Mouse (Mus musculus): ENCODE measurements around the gene Msi2. TPM values are rescaled to one million over a fixed set of nuclear protein-coding genes. Genes with fewer than 3 reads are reported as not detected.

Gene Msi2
- polyA plus RNA-seq, 1 experiment from 2014 or later: 13.1 TPM

DNA sequence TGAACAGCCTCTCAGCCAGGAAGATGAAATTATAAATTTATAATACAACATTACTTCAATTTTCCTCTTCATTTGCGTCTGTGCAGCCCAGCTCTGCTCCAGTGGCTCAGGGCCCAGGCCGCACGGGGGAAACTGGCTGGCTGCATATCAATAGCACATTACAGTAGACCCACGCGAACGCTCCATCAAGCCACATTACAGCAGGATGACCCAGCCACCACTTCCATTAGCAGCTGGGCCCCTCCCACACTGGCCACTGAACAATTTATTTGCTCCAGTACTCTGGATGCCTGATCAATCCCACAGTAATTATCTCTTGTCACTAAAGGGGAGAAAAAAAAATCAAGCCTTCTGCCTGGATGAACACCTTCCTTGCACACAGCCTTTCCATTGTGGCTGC lies 328.8 kb downstream of the Msi2 start:
- H3K9me3 ChIP-seq: no peaks in the 10 kb centered on the region
- no peaks in the 10 kb centered on the region for H3K27me3 ChIP-seq
- peaks cover 5% of the 10 kb centered on the region; the same call in 1 of the 2 replicates for H3K4me1 ChIP-seq
- no peak overlapping the region for H3K9ac ChIP-seq
- no peak for ATAC-seq (ENCODE audit: insufficient number of reproducible peaks, low FRiP score, low TSS enrichment, low read depth)
- no peak overlapping the region for H3K27ac ChIP-seq
- H3K36me3 ChIP-seq: peaks cover 13% of the 10 kb centered on the region; the same call in 1 of the 2 replicates
- WGBS: 91% methylated on average over 6 of the region's 6 CpGs
- no peak overlapping the region for H3K4me2 ChIP-seq
- no peak overlapping the region for H3K4me3 ChIP-seq

DNA sequence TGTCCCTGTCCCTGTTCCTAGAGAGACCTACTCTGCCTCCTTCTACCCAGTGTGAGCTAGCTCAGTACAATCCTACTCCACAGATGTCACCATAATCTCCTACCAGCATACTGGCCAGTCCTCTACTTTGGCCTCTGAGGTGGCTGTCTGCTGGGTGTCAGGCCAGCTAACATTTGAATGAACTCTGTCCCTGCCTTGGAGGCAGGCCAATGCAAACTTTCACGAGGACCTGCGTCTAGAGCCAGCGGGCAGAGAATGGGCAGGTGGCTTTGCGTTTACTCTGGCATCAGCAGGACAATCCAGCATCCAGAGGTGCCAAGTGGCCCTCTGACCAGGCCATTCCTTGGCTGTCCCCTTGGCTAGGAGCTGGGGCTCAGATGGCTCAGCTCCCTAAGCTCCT lies 331.4 kb downstream of the Msi2 start:
- Histone ChIP-seq H3K9ac (no peak overlapping the region), H3K4me1 (no peaks in the 10 kb centered on the region), H3K27me3 (no peaks in the 10 kb centered on the region), H3K27ac (no peak overlapping the region), H3K36me3 (0 out of 2 replicates have a peak, but pooled peaks cover 8% of the 10 kb centered on the region), H3K9me3 (no peaks in the 10 kb centered on the region), H3K4me3 (no peak overlapping the region), H3K4me2 (no peak overlapping the region)
- ATAC-seq (ENCODE audit: insufficient number of reproducible peaks, low FRiP score, low TSS enrichment, low read depth): no peak
- 79% methylated on average over 4 of the region's 4 CpGs for WGBS

DNA sequence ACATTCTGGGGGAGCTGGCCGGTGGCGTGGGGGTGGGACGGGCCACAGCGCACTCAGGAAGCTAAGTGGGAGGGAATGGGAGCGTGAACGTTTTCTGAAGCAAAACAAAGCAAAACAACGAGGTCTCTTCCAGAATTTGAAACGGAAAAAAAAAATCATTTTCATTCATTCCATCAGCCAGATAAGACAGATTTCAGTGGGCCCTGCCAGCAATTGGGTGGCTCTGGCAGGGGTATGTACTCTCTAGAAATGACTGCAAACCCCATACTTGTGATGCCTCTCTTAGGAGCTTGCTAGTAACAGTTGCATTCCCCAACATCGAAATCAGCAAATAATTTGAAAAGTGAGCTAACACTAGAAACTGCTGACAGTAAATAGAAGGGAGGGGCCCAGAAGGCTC lies 335.9 kb downstream of the Msi2 start:
- ATAC-seq (ENCODE audit: insufficient number of reproducible peaks, low FRiP score, low TSS enrichment, low read depth): no peak
- no peak overlapping the region for H3K27ac ChIP-seq
- H3K27me3 ChIP-seq: no peaks in the 10 kb centered on the region
- no peak overlapping the region for H3K4me2 ChIP-seq
- 84% methylated on average over 9 of the region's 9 CpGs for WGBS
- no peaks in the 10 kb centered on the region for H3K4me1 ChIP-seq
- H3K9ac ChIP-seq: no peak overlapping the region
- peaks cover 17% of the 10 kb centered on the region; the same call in 1 of the 2 replicates for H3K36me3 ChIP-seq
- no peak overlapping the region for H3K4me3 ChIP-seq
- no peaks in the 10 kb centered on the region for H3K9me3 ChIP-seq

DNA sequence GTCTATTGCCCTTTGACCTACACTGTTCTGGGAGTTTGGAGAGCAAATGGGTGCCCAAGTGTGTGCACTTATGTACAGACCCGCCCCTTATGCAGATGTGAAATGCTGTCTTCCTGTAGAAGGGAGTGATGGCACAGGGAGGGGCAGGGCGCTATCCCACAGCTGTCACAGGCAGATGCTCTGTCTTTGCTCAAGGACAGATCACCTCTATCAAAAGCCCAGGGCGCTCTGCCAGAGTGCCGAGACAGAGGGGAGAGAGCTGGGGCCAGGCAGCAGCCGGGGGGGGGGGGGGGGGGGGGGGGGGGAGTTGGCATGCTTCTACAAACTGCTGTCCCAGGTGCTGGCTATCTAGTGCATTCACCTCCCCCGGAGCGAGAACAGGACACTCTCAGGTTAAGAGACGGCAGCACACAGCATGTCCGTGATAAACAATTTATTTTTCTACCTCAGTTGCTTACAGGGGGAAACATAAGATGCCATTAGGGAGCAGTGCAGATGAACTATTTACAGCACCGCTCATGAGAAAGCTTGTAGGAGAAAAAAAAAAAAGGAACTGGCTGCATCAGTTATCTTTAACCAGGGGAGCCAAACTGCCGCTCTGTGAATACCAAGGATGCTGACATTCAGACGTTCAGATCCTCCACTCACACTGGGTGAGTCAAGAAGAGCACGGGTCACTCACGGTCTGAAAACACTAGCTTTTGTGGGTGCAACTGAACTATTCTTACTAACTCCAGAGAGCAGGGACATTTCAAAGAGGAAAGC lies 337.0 kb downstream of the Msi2 start:
- Histone ChIP-seq H3K27ac (no peak overlapping the region), H3K27me3 (no peaks in the 10 kb centered on the region), H3K9me3 (no peaks in the 10 kb centered on the region), H3K36me3 (peaks cover 21% of the 10 kb centered on the region; the same call in 1 of the 2 replicates), H3K4me1 (no peaks in the 10 kb centered on the region), H3K9ac (no peak overlapping the region), H3K4me2 (no peak overlapping the region), H3K4me3 (no peak overlapping the region)
- WGBS: 69% methylated on average over 12 of the region's 14 CpGs
- ATAC-seq (ENCODE audit: insufficient number of reproducible peaks, low FRiP score, low TSS enrichment, low read depth): no peak

DNA sequence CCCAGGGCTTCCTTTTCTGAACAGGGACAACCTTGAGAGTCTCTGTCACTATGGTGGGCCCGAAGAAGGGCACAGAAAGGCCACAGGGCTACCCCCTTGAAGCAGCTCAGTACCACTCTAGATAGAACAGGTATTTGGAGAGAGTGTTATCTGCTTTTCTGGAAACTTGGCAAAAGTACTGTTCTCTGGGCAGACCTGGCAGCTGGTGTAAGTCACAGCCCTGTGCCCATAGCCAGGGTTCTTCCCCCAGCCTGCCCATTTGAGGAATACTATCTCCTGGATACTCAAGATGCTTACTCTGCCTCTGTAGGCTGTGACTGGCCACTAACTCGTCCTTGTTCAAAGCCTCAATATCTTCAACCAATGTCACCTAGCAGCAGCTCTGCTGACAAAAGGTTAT lies 338.7 kb downstream of the Msi2 start:
- no peaks in the 10 kb centered on the region for H3K27me3 ChIP-seq
- peaks cover 16% of the 10 kb centered on the region; the same call in 1 of the 2 replicates for H3K36me3 ChIP-seq
- no peak for ATAC-seq (ENCODE audit: insufficient number of reproducible peaks, low FRiP score, low TSS enrichment, low read depth)
- no peak overlapping the region for H3K4me3 ChIP-seq
- no peak overlapping the region for H3K9ac ChIP-seq
- no peak overlapping the region for H3K27ac ChIP-seq
- no peak overlapping the region for H3K4me2 ChIP-seq
- H3K4me1 ChIP-seq: no peaks in the 10 kb centered on the region
- H3K9me3 ChIP-seq: no peaks in the 10 kb centered on the region
- 79% methylated on average over 2 of the region's 2 CpGs for WGBS

DNA sequence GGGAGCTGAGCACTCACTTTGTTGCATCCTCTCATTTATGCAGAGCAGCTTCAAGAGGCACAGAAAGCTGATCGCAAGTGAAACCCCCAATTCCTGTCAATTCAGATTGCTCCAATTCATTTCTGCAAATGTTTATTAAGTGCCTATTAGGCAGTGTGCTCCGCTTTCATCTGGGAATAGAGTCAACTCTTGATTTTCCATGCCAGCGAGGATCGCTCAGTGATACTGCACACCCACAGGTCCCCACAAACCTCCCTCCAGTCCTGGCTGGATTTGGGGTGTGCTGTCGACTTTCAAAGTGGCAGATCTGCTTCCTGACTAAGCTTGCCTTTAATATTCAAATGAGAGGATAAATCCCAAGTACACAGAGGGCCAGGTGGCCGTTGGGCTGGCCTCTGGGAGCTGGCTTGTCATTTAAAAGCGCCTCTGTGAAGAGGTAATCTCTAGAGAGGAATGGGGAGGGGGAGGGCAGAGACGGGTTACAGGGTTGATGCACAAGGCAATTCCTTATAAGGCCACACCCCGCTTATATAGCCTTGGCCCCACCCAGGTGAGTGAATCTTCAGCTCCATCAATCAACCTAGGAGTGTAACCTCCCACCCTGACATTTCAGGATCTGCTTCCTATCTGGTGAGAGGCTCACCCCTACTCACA lies 339.5 kb downstream of the Msi2 start:
- Histone ChIP-seq H3K4me1 (no peaks in the 10 kb centered on the region), H3K4me2 (no peak overlapping the region), H3K27me3 (no peaks in the 10 kb centered on the region), H3K9ac (no peak overlapping the region), H3K36me3 (peaks cover 13% of the 10 kb centered on the region; the same call in 1 of the 2 replicates), H3K27ac (no peak overlapping the region), H3K4me3 (no peak overlapping the region), H3K9me3 (no peaks in the 10 kb centered on the region)
- ATAC-seq (ENCODE audit: insufficient number of reproducible peaks, low FRiP score, low TSS enrichment, low read depth): no peak
- WGBS: 55% methylated on average over 9 of the region's 9 CpGs

DNA sequence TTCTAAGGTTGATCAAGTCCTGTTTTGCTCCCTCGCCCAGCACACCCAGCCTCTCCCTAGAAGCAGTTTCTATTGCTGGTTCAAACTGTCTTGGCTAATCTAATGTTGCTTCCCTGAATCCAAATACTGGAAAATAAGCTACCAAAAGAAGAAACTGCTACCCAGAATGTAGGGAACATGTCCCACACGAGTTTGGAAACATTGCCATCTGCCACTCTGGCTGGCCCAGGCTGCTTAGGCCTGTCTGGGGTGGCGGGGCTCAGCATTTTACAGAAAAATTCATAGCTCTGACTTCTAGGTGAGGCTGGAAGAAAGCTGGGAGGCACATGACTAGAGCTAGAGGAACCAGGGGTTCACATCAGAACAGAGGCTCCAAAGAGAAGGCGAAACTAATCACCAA lies 345.7 kb downstream of the Msi2 start:
- H3K27ac ChIP-seq: no peak overlapping the region
- H3K36me3 ChIP-seq: 0 out of 2 replicates have a peak, but pooled peaks cover 10% of the 10 kb centered on the region
- H3K9me3 ChIP-seq: no peaks in the 10 kb centered on the region
- WGBS: 74% methylated on average over 4 of the region's 4 CpGs
- no peak for ATAC-seq (ENCODE audit: insufficient number of reproducible peaks, low FRiP score, low TSS enrichment, low read depth)
- H3K4me2 ChIP-seq: no peak overlapping the region
- H3K27me3 ChIP-seq: no peaks in the 10 kb centered on the region
- no peak overlapping the region for H3K9ac ChIP-seq
- H3K4me3 ChIP-seq: no peak overlapping the region
- peaks cover 7% of the 10 kb centered on the region for H3K4me1 ChIP-seq

DNA sequence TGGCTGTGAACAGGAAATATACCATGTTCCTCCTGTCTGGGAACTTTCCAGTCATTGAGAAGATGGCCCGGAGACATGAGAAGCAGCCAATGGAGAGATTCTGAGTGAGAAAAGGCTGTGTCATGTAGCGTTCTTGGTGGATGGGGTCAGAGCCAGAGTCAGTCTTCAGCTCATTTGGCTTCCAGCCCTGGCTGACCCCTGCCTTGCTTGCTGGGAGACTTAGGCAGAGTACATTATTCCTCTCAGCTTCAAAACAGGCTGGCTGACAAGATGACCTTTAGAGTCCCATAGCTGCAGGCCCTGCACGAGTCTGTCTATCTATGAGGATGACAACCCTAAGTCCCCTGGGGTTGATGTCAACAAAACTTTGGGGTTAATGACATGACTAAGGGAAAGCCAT lies 348.4 kb downstream of the Msi2 start:
- H3K4me3 ChIP-seq: no peak overlapping the region
- H3K27me3 ChIP-seq: no peaks in the 10 kb centered on the region
- peaks cover 15% of the 10 kb centered on the region; the same call in 1 of the 2 replicates for H3K36me3 ChIP-seq
- no peak overlapping the region for H3K4me2 ChIP-seq
- ATAC-seq (ENCODE audit: insufficient number of reproducible peaks, low FRiP score, low TSS enrichment, low read depth): no peak
- WGBS: 74% methylated on average over 3 of the region's 3 CpGs
- no peak overlapping the region for H3K9ac ChIP-seq
- H3K27ac ChIP-seq: no peak overlapping the region
- H3K9me3 ChIP-seq: no peaks in the 10 kb centered on the region
- H3K4me1 ChIP-seq: peaks cover 7% of the 10 kb centered on the region

DNA sequence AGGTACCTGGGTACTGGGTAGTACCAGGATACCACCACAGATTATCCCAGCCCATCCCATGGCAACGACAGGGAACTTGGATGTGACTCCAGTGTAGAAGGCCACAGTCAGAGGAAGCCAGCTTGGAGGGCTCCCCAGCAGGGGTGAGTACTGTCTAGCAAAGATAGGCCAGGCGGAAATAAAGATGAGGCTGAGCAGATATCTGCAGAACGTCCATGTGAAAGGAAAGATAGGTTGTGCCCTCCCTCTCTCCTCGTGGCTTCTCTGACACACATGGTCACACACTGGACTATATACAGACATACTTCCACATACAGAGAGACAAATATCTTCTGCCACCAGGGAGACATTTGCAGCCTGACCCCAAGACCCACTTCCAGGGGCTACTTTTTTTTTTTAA lies 350.8 kb downstream of the Msi2 start:
- Histone ChIP-seq H3K4me3 (no peak overlapping the region), H3K27ac (no peak overlapping the region), H3K4me1 (no peaks in the 10 kb centered on the region), H3K9me3 (no peaks in the 10 kb centered on the region), H3K36me3 (peaks cover 15% of the 10 kb centered on the region; the same call in 1 of the 2 replicates), H3K4me2 (no peak overlapping the region), H3K9ac (no peak overlapping the region), H3K27me3 (no peaks in the 10 kb centered on the region)
- 82% methylated on average over 4 of the region's 4 CpGs for WGBS
- ATAC-seq (ENCODE audit: insufficient number of reproducible peaks, low FRiP score, low TSS enrichment, low read depth): no peak

DNA sequence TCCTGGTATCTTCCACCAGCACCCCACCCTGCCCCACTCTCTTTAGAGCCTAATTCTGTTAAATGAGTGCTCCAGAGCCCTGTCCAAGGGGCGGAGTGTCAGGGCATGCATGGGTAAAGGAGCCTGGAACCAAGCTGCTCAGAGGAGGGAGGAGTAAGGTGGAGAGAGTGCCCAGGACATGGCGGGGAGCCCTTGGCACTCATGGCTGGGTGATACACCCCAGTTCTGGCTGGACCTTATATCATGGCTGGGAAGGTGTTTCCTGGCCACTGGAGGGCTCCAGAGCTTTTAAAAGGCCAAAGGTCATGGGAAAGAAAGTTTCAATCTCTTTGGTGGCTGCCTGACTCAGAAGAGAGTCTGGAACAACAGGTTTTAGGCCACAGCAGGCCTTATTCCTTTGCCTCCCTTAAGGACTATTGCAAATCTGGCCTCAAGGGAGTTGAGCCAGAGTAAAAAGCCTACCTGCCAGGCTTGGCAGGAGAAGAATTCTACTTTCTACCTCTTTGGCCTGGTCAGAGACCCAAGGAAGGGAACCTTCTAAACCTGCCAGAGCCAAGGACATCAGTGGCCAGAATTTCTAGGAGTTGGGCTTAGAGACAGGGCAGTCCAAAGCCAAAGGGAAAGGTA lies 352.3 kb downstream of the Msi2 start:
- H3K36me3 ChIP-seq: peaks cover 15% of the 10 kb centered on the region; the same call in 1 of the 2 replicates
- no peak overlapping the region for H3K9ac ChIP-seq
- no peak overlapping the region for H3K27ac ChIP-seq
- WGBS: 75% methylated on average over 2 of the region's 2 CpGs
- H3K4me2 ChIP-seq: no peak overlapping the region
- no peaks in the 10 kb centered on the region for H3K9me3 ChIP-seq
- no peak overlapping the region for H3K4me3 ChIP-seq
- no peaks in the 10 kb centered on the region for H3K27me3 ChIP-seq
- ATAC-seq (ENCODE audit: insufficient number of reproducible peaks, low FRiP score, low TSS enrichment, low read depth): no peak
- H3K4me1 ChIP-seq: no peaks in the 10 kb centered on the region

DNA sequence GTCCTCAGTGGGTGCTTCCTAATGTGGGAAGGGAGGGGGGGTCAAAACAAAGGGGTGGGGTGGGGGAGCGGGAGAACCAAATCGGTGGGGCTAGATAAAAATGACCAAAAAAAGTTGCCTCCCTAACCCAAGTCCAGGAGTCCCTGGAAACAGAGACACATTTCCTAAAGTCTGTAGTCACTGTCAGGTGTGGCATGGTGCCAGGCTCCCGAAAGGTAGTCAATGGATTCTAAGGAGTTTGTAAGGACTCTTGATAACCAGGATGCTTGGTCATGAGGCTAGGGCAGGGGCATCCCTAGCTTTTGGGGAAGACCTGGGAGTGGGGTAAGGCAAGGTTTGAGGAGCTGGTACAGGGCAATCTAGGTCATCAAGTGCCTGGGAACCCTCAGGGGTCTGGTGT lies 354.1 kb downstream of the Msi2 start:
- WGBS: 89% methylated on average over 3 of the region's 3 CpGs
- Histone ChIP-seq H3K27ac (no peak overlapping the region), H3K9ac (no peak overlapping the region), H3K27me3 (no peaks in the 10 kb centered on the region), H3K4me2 (no peak overlapping the region), H3K4me1 (no peaks in the 10 kb centered on the region), H3K9me3 (no peaks in the 10 kb centered on the region), H3K36me3 (peaks cover 9% of the 10 kb centered on the region), H3K4me3 (no peak overlapping the region)
- ATAC-seq (ENCODE audit: insufficient number of reproducible peaks, low FRiP score, low TSS enrichment, low read depth): no peak

DNA sequence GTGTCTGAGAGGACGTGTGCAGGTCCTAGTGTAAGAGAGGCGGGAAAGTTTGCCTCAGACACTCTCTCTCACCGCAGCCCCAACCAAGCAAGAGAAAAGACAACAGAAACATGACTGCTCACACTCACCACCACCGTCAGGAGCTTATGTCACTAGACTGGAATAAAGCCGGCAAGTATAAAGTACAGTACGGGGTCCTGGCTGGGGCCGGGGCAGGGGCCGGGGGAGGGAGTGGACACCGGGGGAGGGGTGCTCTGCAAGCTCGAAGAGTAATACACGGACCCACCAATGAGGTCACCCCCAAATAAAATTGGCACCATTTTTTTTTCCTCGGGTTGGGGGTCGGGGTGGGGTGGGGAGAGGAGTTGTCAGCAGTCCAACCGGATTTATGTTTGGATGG lies 354.8 kb downstream of the Msi2 start:
- WGBS: 76% methylated on average over 14 of the region's 14 CpGs
- H3K27me3 ChIP-seq: no peaks in the 10 kb centered on the region
- no peak overlapping the region for H3K27ac ChIP-seq
- no peak for ATAC-seq (ENCODE audit: insufficient number of reproducible peaks, low FRiP score, low TSS enrichment, low read depth)
- no peak overlapping the region for H3K4me2 ChIP-seq
- 0 out of 2 replicates have a peak, but pooled peaks cover under 1% of the 10 kb centered on the region for H3K4me1 ChIP-seq
- no peak overlapping the region for H3K4me3 ChIP-seq
- no peak overlapping the region for H3K9ac ChIP-seq
- peaks cover 9% of the 10 kb centered on the region for H3K36me3 ChIP-seq
- H3K9me3 ChIP-seq: no peaks in the 10 kb centered on the region
